In genomic region chr7:141788677-141789452, GRCm38 (mm10) we compare ENCODE assay signal across 32 mouse cellular contexts. TPM values are rescaled to one million over a fixed set of nuclear protein-coding genes. Genes with fewer than 3 reads are reported as not detected.
A peak's percentile ranks its signal among the peaks of the same experiment; 100 is the strongest.
DNase-seq lines count a peak whose midpoint lies in the region; ATAC-seq and TF ChIP-seq lines count a peak whose summit lies in the region.
"Had no signal": no experiment of that assay in that cellular context is flagged by ENCODE, and none has a peak within 500 bp of the region (broad histone marks: within the 10 kb centered on the region; RNA-seq: fewer than 3 reads in every experiment).

Gene Muc5ac (plus strand): TSS chr7:141788972.

- no peaks in the 10 kb centered on the region for H3K79me2 ChIP-seq in MEL (ENCODE audit: control insufficient read depth, insufficient read depth, low read length, poor library complexity)

- no peak for TF ChIP-seq RAD21 in MEL (IDR thresholded peaks at IDR 0.05; ENCODE audit: low read depth, low read length)

- H3K9me3 ChIP-seq in MEL (replicated peaks; ENCODE audit: insufficient read depth, low read length), result no peaks in the 10 kb centered on the region
- H3K9me3 ChIP-seq in stomach, postnatal 0 days (ENCODE audit: control insufficient read depth, low read length), result no peaks in the 10 kb centered on the region
- H3K9me3 ChIP-seq: forebrain, embryonic 10.5 days; forebrain, embryonic 13.5 days; G1E; hindbrain, embryonic 12.5 days; hindbrain, embryonic 15.5 days had no signal

- H3K36me3 ChIP-seq in MEL (ENCODE audit: control insufficient read depth in 1 of 2, insufficient read depth in 2 of 2, low read length in 2 of 2), result no peaks in the 10 kb centered on the region
- H3K36me3 ChIP-seq in stomach, postnatal 0 days (ENCODE audit: control insufficient read depth, insufficient read depth, low read length), result no peaks in the 10 kb centered on the region
- H3K36me3 ChIP-seq: forebrain, embryonic 10.5 days; G1E; hindbrain, embryonic 12.5 days; hindbrain, embryonic 15.5 days had no signal

- no peak within 1 kb of the TSS for H3K9ac ChIP-seq in MEL (ENCODE audit: control insufficient read depth, low read depth, low read length, poor library complexity, severe bottlenecking)
- no peak within 1 kb of the TSS for H3K9ac ChIP-seq in stomach, postnatal 0 days (ENCODE audit: low read length)
- H3K9ac ChIP-seq: forebrain, embryonic 13.5 days; hindbrain, embryonic 12.5 days; hindbrain, embryonic 15.5 days had no signal

- H3K27ac ChIP-seq in MEL (ENCODE audit: control insufficient read depth, low read depth, low read length), result no peak within 1 kb of the TSS
- no peak within 1 kb of the TSS for H3K27ac ChIP-seq in stomach, postnatal 0 days (replicated peaks)
- H3K27ac ChIP-seq: forebrain, embryonic 10.5 days; forebrain, embryonic 13.5 days; hindbrain, embryonic 12.5 days; hindbrain, embryonic 15.5 days had no signal

- 65% methylated on average over 6 of the region's 6 CpGs for WGBS in lung, adult 2 months
- WGBS in stomach, postnatal 0 days, result 61% methylated on average over 6 of the region's 6 CpGs

- DNase-seq in lung, adult 2 months, result peak; percentile 6
- no peak for DNase-seq in lung, postnatal 10 days
- no peak for DNase-seq in MEL (ENCODE audit: low read depth, low spot score)
- DNase-seq in lung, postnatal 36 days, result peak; percentile 17
- DNase-seq in stomach, postnatal 0 days (ENCODE audit: low spot score), result peak; percentile 69
- no peak for DNase-seq in urinary bladder, postnatal 36 days (ENCODE audit: low spot score in 2 of 2)
- DNase-seq in left cerebral cortex, adult 9 months (ENCODE audit: low spot score in 2 of 2), result no peak
- DNase-seq: adrenal gland, adult 8-10 months; adrenal gland, postnatal 25 days; B cell, adult 2 months; cerebellum, adult 11-12 months; cerebellum, adult 8-10 months; cerebellum, postnatal 10 days; cerebellum, postnatal 36 days; gastrocnemius, postnatal 14 days; heart, adult 11 months had no signal

- H3K4me3 ChIP-seq in lung, adult 2 months (replicated peaks; ENCODE audit: extremely low read depth, low read depth, low read length), result no peak within 1 kb of the TSS
- no peak within 1 kb of the TSS for H3K4me3 ChIP-seq in MEL (ENCODE audit: control insufficient read depth in 1 of 2, insufficient read depth in 1 of 2, low read depth in 2 of 2, low read length in 2 of 2)
- no peak within 1 kb of the TSS for H3K4me3 ChIP-seq in stomach, postnatal 0 days (ENCODE audit: low read depth, low read length)
- H3K4me3 ChIP-seq: forebrain, embryonic 10.5 days; forebrain, embryonic 13.5 days; hindbrain, embryonic 12.5 days; hindbrain, embryonic 15.5 days had no signal

- no peak for TF ChIP-seq EP300 in MEL (IDR thresholded peaks at IDR 0.05; ENCODE audit: low read depth in 1 of 2, low read length in 2 of 2)
- TF ChIP-seq EP300 in stomach, postnatal 0 days (optimal IDR thresholded peaks at IDR 0.05), result no peak

- H3K4me2 ChIP-seq in stomach, postnatal 0 days (replicated peaks; ENCODE audit: low read depth), result no peak within 1 kb of the TSS
- H3K4me2 ChIP-seq: forebrain, embryonic 13.5 days; heart, embryonic 11.5 days; hindbrain, embryonic 12.5 days; hindbrain, embryonic 15.5 days had no signal

- H3K4me1 ChIP-seq in lung, adult 2 months (ENCODE audit: control insufficient read depth, insufficient read depth, low read length), result no peaks in the 10 kb centered on the region
- H3K4me1 ChIP-seq in MEL (ENCODE audit: control insufficient read depth in 1 of 2, insufficient read depth in 2 of 2, low read length in 2 of 2), result peaks cover 0 to 7% of the 10 kb centered on the region in 2 experiments; a peak in 2 of 4 replicates
- no peaks in the 10 kb centered on the region for H3K4me1 ChIP-seq in stomach, postnatal 0 days (replicated peaks; ENCODE audit: control insufficient read depth, insufficient read depth)
- H3K4me1 ChIP-seq: forebrain, embryonic 10.5 days; forebrain, embryonic 13.5 days; hindbrain, embryonic 12.5 days; hindbrain, embryonic 15.5 days had no signal

- no peak for TF ChIP-seq POLR2A in lung, adult 2 months (IDR thresholded peaks at IDR 0.05; ENCODE audit: borderline replicate concordance, extremely low read depth, low read depth, low read length)
- no peak for TF ChIP-seq POLR2A in MEL (IDR thresholded peaks at IDR 0.05; ENCODE audit: control insufficient read depth in 1 of 2, insufficient read depth in 1 of 2, low read depth in 1 of 2, low read length in 2 of 2, poor library complexity in 1 of 2)

- ATAC-seq in stomach, postnatal 0 days (ENCODE audit: low FRiP score, low TSS enrichment), result peak; percentile 79
- ATAC-seq: forebrain, embryonic 13.5 days; forebrain, embryonic 16.5 days had no signal

- TF ChIP-seq CTCF in lung, adult 2 months (IDR thresholded peaks at IDR 0.05; ENCODE audit: insufficient read depth, low read length), result no peak
- no peak for TF ChIP-seq CTCF in MEL (IDR thresholded peaks at IDR 0.05 in 2 of 3, conservative IDR thresholded peaks at IDR 0.05 in 1 of 3; ENCODE audit: control insufficient read depth in 1 of 3, insufficient read depth in 1 of 3, low read depth in 2 of 3, low read length in 3 of 3, poor library complexity in 1 of 3, severe bottlenecking in 1 of 3)
- no peak for TF ChIP-seq CTCF in stomach, postnatal 0 days (IDR thresholded peaks at IDR 0.05; ENCODE audit: low read depth)

- no peaks in the 10 kb centered on the region for H3K27me3 ChIP-seq in MEL (ENCODE audit: control insufficient read depth in 1 of 2, insufficient read depth in 2 of 2, low read length in 2 of 2)
- no peaks in the 10 kb centered on the region for H3K27me3 ChIP-seq in stomach, postnatal 0 days (ENCODE audit: control insufficient read depth, insufficient read depth, low read length)
- H3K27me3 ChIP-seq: forebrain, embryonic 13.5 days; hindbrain, embryonic 12.5 days; hindbrain, embryonic 15.5 days had no signal

TF ChIP-seq in MEL, 35 proteins besides CTCF, POLR2A, EP300 and RAD21:
- TF ChIP-seq TBP (IDR thresholded peaks at IDR 0.05; ENCODE audit: low read depth, low read length) (peak; percentile 74), POLR2AphosphoS2 (IDR thresholded peaks at IDR 0.05; ENCODE audit: low read length) (no peak)

RNA-seq across cellular contexts. Expression of gene Muc5ac, which starts in this region (rescaled TPM):
- polyA plus RNA-seq in lung, adult 2 months (2012; rRNA removed), result 0.37 and 0.38 TPM in 2 replicates
- not detected in 2 replicates for total RNA-seq in MEL (2012; rRNA removed)
- not detected for polyA plus RNA-seq in MEL (2012; ENCODE audit: insufficient read depth in 1 of 2, insufficient read length in 2 of 2, low read depth in 1 of 2, low replicate concordance in 2 of 2, missing spikeins in 1 of 2)
- 2.9 and 3.3 TPM in 2 replicates for polyA plus RNA-seq in stomach, postnatal 0 days (2015; fragmentation: Nextera tagmentation; extraction: Ambion mirVana)
- total RNA-seq: adrenal gland, adult 8-10 months; adrenal gland, postnatal 25 days; CH12.LX; gastrocnemius, adult 18-20 months; gastrocnemius, postnatal 14 days; gastrocnemius, postnatal 4 days; heart, adult 8-10 months; heart, postnatal 25 days had no signal
- polyA plus RNA-seq: brain, embryonic 14.5 days; cortical plate, adult 2 months; embryonic facial prominence, embryonic 11.5 days; forebrain, embryonic 10.5 days; forebrain, embryonic 13.5 days; forebrain, embryonic 16.5 days; G1E; heart, embryonic 11.5 days; heart, postnatal 0 days; hindbrain, embryonic 12.5 days; hindbrain, embryonic 15.5 days had no signal

Comparison
In these comparisons a context has a peak if more than half of its experiments do, and no peak if none do; other contexts are left out.
1. DNase-seq: peak in lung, postnatal 36 days (single experiment) and stomach, postnatal 0 days (single experiment); none in lung, postnatal 10 days (single experiment), MEL (single experiment), urinary bladder, postnatal 36 days (0 of 2) and left cerebral cortex, adult 9 months (0 of 2).
2. Peak in DNase-seq in lung, adult 2 months; RNA of the gene not detected or under 1 TPM.